30 mouse cellular contexts compared by ENCODE assay signal in the genomic region with DNA sequence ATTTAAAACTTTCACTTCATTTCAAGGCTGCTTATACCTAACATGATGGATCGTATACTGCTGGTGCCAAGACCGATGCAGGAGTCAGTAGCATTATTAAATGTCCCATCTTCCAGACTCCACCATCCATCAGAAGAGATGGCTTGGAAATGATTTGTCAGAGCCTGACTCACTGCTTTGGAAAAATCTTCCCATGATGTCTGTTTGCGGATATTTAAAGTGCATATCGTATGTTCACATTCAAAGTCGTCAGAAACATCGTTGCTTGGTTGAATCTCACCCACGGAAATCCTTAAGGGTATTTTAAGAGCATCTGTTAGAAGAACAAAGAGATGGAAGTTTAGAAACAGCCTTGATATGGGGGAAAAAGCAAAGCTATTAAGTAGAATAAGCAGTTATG.
DNase-seq lines count a peak whose midpoint lies in the region; ATAC-seq and TF ChIP-seq lines count a peak whose summit lies in the region.
"Had no signal": no experiment of that assay in that cellular context is flagged by ENCODE, and none has a peak within 500 bp of the region (broad histone marks: within the 10 kb centered on the region; RNA-seq: fewer than 3 reads in every experiment).

No protein-coding gene starts in this region.

- intact Hi-C loops in left cerebral cortex, postnatal 4 days (cut with DNase I) = no loop called here

- peak overlapping the region; percentile 59; the same call in 1 of the 2 replicates for H3K27ac ChIP-seq in cortical plate, adult 2 months (ENCODE audit: insufficient read depth, low read length)
- H3K27ac ChIP-seq: embryonic facial prominence, embryonic 10.5 days; embryonic facial prominence, embryonic 13.5 days; forebrain, embryonic 10.5 days; forebrain, embryonic 13.5 days; heart, embryonic 15.5 days; hindbrain, embryonic 10.5 days; hindbrain, embryonic 13.5 days had no signal

- no peak overlapping the region for H3K4me3 ChIP-seq in cortical plate, adult 2 months (ENCODE audit: insufficient read depth, low read length)
- H3K4me3 ChIP-seq: embryonic facial prominence, embryonic 10.5 days; embryonic facial prominence, embryonic 13.5 days; forebrain, embryonic 10.5 days; forebrain, embryonic 13.5 days; heart, embryonic 12.5 days; heart, embryonic 15.5 days; hindbrain, embryonic 10.5 days; hindbrain, embryonic 13.5 days had no signal

- DNase-seq in frontal cortex, postnatal 25 days (ENCODE audit: low spot score in 2 of 2) = no peak
- peak; percentile 26 for DNase-seq in left cerebral cortex, adult 11 months (ENCODE audit: low spot score)
- DNase-seq in left cerebral cortex, postnatal 4 days = no peak
- peak; percentile 38 for DNase-seq in right cerebral cortex, adult 18-20 months
- DNase-seq in right cerebral cortex, postnatal 25 days = no peak
- DNase-seq: adrenal gland, adult 8-10 months; adrenal gland, postnatal 36 days; B cell, adult 2 months; cerebellum, adult 11 months; cerebellum, adult 2 months; cerebellum, adult 9-11 months; cerebellum, postnatal 25 days; embryo, embryonic 11 days; gastrocnemius, postnatal 25 days; heart, adult 18-20 months; heart, postnatal 10 days; heart, postnatal 36 days had no signal

- TF ChIP-seq POLR2A in cortical plate, adult 2 months (IDR thresholded peaks at IDR 0.05; ENCODE audit: extremely low read depth, insufficient read depth, low read length) = no peak

- H3K4me1 ChIP-seq in cortical plate, adult 2 months (ENCODE audit: control insufficient read depth, insufficient read depth, low read length) = peaks cover 4% of the 10 kb centered on the region
- H3K4me1 ChIP-seq: embryonic facial prominence, embryonic 10.5 days; embryonic facial prominence, embryonic 13.5 days; forebrain, embryonic 10.5 days; forebrain, embryonic 13.5 days; heart, embryonic 12.5 days; heart, embryonic 15.5 days; hindbrain, embryonic 10.5 days; hindbrain, embryonic 13.5 days had no signal

- ATAC-seq in frontal cortex, adult (ENCODE audit: low TSS enrichment) = peak; percentile 93
- no peak for ATAC-seq in erythroblast, adult 5-6 weeks (replicated peaks; ENCODE audit: low FRiP score, poor library complexity, severe bottlenecking)
- ATAC-seq: forebrain, embryonic 13.5 days; forebrain, embryonic 16.5 days; hindbrain, embryonic 16.5 days had no signal

- no peak for TF ChIP-seq CTCF in cortical plate, adult 2 months (IDR thresholded peaks at IDR 0.05; ENCODE audit: extremely low read depth, insufficient read depth, low read length)

Comparison
In these comparisons a context has a peak if more than half of its experiments do, and no peak if none do; other contexts are left out.
1. DNase-seq: peak in left cerebral cortex, adult 11 months (single experiment) and right cerebral cortex, adult 18-20 months (single experiment); none in frontal cortex, postnatal 25 days (0 of 2), left cerebral cortex, postnatal 4 days (single experiment) and right cerebral cortex, postnatal 25 days (single experiment).